Mouse (Mus musculus) CD4-positive helper T cell, adult 2 months (primary cell): Measurements from ENCODE around the gene Rnf11.
"Not testable (repeated sequence)": the region's sequence is repeated elsewhere in the genome, so short reads cannot be mapped to it uniquely, and the experiment has no call there.

Experiments
- DNase-seq: peaks from one replicate; pipeline ENCODE4 v3.0.0-alpha.2; 2012; ENCODE audit warnings: low read depth, missing footprints, low spot score

Rnf11 gene

DNA sequence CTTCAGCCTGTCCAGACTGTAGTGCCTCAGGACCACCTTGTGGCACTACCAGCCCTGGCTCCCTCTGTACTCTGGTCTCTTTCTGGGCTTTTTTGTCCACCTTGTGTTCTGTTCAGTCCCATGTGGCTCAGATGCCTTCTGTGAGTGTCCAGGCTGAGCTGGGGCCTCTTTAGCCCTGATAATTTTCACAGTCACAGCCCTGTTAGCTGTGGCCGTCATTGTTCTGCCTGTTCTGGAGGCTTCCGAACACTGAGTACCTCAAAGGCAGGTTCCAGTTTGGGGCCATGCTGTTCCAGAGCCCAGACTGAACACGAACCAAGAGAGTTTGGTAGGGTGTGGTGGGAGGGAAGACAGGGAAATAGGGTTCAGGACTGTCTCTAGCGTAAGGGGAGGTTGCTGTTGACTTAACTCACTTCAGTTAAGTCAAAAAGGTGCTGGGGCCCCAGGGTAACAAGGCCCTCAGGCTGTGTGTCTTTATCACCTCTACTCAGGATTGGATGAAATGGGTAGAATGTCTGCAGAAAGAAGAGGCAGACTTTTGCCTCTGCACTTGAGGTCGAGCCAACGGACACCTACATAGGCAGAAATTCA, 73.1 kb downstream of the Rnf11 start:
- DNase-seq: no peak

DNA sequence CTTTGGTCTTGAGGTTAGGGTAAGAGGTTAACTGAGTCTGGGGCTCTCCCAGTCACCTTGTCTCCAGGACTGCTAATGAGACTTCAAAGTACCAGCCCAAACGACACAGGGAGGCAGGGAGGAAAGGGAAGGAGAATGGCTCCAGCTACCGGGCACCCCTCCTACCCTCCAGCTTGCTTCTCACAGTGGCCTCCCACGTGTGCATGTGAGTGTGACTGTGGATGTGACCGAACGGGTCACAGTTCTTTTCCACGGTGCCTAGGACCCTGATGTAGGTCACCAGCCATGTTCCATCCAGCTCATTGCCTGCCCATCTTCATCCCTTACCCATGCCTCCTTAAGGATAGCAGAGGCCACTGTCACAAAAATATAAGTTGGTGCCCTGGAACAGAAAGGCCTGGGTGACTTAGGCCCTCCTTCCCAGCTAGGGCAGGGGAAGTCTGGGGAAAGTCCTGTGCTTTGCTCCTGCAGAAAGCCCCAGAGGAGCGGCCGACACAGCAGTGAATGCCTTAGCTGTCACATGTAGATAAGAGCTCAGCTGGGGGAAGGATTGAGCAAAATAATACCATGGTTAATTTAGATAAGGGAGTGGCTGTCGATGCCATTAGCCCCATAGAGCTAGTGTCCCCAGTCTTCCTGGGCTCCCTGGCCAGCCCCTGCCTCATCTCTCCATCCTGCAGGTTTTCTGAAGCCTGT, 73.7 kb downstream of the Rnf11 start:
- no peak for DNase-seq

DNA sequence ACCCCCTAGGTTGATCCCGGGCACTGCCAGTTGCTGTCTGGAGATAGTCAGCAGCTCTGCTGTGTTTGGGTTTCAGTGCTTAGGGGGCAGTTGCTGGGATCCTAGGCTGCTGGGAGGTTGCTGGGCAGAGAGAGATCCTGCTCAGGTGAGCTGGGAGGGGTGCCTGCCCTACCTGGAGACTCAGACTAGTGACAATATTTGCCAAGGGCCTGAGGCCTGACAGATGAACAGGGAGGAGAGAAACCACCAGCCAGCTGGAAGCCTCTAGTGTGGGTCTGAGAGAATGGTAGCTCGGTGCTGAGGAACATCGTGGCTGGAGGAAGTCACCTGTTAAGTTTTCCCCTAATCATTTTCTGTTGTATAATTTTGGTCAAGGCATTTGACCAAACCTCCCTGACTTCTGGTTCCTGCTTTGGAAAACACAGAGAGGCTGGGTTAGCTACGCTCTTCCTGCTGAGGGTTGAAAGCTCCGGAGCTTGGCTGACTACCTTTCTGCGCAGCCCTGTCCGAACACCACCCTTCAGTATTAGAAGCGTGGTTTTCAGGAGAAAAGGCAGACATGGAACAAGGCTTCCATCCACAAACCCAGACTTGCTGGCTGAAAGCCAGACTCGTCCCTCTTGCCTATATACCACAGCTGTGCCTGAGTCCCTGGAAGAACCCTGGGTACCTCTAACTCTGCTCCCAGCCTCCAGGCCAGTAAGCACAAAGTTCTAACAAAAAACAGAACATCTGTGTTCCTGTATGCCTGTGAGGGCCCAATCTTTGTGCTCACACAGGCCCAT, 76.6 kb downstream of the Rnf11 start:
- DNase-seq: no peak

DNA sequence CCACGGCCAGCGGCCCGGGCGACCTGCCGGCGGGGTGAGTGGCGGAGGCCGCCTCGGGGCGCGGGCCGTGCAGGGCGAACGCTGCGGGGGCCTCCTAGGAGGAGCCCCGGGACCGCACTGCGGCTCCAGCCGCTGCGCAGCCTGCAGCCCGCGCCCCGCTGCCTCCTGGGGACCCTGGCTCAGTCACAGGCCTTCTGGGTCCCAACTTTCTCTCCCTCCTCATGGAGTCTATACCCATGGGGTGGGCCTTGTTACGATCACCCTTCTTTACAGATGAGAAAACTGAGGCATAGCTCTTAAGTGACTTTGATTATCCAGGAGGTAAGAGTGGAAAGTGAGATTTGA, 77.4 kb downstream of the Rnf11 start:
- DNase-seq: no peak

DNA sequence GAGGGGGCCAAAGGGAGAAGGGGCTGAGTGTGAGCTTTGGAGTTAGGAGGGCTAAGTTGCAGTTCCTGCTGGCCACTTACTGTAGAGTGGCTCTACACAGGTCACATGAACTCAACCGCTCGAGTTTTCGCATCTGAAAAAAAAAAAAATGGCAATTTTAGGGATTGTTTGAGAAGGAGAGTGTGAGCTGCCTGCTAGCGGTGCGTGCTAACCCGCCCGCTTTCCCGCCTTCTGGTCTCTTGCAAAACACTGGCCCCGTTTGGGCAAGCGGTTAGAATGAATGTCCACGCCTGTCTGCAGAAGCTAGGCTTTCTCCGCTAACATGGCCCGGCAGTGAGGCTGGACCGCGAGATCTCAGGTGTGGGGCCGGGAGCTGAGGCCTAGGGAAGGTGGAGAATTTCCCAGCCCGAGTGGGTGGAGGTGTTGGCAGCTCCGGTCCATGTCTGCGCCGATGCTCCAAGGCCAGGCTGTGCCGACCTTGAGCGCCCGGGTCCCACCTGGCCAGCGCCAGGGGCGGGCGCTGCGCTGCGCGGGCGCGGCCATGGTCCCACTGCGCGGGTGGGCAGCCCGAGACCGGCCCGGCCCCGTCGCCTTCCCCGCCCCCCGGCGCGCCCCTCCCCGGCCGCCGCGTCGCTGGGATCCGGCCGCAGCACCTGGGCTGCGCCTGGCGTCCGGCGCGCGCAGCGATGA, 77.9 kb downstream of the Rnf11 start, which contains the start of gene Ttc39a:
Ttc39a (plus strand) TSS at position 138 of the 690 bp plus-strand sequence.
- no peak for DNase-seq

DNA sequence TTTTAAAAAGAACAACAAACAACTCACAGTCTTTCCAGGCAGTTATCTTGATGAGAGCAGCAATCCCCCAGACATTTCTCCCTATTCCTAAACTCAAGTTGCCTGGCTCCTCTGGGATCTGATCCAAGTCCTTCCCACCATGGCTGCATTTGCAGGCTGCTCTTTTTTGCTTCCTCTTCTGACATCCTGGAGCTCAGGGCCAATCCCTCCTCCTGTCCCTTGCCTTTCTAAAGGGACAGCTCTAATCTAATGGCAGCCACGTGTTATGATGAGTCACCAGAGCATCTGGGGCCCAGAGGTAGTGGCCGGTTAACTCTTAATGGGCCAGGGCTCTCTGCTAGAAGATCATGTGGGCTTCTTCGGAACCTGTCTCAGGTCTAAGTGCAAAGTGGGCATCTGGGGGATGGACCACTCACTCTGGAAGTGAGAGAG, 78.5 kb downstream of the Rnf11 start:
- DNase-seq: no peak

DNA sequence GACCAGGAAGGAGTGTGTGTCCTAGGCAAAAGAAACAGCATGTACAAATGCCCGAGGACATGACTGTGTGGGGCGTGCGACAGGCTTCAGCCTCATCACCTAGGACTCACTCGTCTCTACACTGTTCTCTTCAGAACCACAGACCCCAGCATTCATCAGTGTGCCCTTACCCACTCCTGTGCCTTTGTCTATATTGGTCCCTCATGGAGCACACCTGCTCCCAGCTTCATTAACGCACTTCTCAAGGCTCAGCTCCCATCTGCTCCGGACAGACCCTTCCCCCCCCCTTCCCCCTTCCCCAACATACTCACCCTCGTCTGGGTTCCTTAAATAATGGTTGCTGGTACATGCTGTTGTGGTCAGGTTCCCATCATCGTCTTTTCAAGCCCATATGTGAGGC, 79.1 kb downstream of the Rnf11 start:
- DNase-seq: no peak

DNA sequence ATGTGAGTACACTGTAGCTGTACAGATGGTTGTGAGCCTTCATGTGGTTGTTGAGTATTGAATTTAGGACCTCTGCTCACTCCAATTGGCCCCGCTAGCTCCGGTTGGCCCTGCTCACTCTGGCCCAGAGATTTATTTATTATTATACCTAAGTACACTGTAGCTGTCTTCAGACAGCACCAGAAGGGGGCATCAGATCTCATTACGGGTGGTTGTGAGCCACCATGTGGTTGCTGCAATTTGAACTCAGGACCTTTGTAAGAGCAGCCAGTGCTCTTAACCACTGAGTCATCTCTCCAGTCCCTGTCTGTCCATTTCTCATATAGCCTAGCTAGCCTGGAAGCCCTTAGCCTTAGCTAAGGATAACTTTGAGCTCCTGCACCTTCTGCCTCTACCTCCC, 79.6 kb downstream of the Rnf11 start:
- DNase-seq: not testable (repeated sequence)

DNA sequence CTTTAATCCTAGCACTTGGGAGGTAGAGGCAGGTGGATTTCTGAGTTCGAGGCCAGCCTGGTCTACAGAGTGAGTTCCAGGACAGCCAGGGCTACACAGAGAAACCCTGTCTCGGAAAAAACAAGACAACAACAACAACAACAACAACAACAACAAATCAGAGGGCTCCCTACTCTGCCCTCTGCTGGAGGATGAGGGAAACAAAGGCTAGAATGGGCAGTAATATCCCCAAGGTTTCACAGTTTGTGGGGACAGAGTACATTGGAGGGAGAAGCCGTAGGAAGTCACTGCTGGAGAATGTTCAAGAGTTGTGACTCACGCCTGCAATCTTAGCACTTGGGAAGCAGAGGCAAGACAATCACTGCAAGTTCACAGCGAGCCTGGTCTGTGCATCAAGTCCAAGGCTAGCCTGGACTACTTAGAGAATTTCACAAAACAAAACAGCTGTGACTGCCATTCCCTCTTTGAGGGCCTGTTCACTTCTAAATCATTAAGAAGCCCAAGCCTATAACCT, 83.3 kb downstream of the Rnf11 start:
- DNase-seq: no peak
